Mouse (Mus musculus): ENCODE data around the gene Idh2. TPM values are rescaled to one million over a fixed set of nuclear protein-coding genes. Genes with fewer than 3 reads are reported as not detected.
"Not testable (repeated sequence)": the region's sequence is repeated elsewhere in the genome, so short reads cannot be mapped to it uniquely, and the experiment has no call there.

Gene Idh2
- total RNA-seq, 2 experiments from 2014 or later, result 148 to 188 TPM

GRCm38 (mm10) chr7:80060012-80060778 is 55.0 kb downstream of the Idh2 start:
- peak in 1 of 2 experiments; percentile 41 for DNase-seq

DNA sequence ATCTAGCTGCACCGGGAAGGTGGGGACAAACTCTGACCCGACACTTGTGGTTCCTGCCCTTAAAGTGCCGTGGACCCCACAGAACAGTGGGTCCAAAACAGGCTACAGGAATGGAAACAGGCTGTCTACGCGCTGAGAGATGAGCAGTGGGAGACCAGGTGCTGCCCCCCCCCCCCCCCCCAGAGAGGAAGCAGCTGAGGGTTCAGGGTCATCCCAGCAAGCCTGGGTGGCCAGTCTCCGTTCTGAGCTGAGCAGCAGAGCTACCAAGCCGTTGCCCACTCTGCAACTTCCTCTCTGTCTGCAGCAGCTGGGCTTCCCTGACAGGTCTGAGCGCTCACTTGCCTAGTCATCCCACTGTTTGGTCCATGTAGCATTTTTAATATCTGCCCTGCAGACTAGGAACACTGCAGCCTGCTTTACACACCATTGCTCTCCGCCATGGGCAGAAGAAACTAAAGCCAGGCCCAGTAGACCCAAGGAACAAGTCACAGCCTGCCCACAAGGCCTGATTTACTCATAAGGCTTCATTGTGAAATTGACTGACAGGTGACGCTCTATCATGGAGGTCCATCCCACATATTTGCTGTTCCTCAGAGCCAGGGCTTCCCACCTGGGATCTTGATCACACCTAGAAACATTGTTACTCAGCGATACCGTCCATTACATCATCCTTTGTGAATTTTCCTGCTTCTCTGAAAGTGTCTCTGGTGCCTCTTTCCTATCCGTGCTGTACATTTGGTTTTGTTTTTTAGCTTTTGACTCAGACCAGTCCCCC is 55.9 kb downstream of the Idh2 start:
- DNase-seq, result peak in 1 of 2 experiments; percentile 37

DNA sequence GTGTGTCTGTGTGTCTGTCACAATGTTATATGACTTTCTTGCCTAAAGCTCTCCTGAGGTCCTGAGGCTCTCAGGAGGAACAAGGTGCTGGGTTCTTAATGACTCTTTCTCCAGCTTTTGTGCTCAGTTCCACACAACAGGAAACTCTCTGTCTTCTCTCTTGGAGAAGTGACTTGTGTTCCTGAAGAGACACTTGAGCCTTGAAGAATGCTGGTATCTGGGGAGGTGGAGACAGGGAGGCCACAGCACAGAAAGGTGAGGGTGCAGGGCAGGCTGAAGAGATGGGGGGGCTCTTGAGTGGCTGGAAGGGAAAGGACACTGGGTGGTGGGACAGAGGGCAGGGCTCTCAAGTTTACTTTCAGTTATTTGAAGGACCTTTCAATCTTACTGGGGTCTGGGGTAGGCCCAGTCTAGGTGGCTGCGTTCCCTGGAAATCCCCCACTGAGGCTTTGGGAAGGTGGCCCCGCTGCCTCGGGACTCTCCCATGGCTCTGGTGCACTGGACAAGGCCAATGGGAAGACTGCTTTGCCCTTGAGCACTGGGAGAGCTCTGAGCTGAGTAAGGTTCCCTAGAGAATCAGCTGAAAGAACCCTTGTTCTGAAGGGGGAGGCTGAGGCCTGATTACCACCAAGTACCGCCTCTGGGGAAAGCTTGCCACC is 56.7 kb downstream of the Idh2 start:
- peak; percentile 47 to 53 for DNase-seq

GRCm38 (mm10) chr7:80057781-80058180 is 57.4 kb downstream of the Idh2 start:
- DNase-seq, result peak in 1 of 2 experiments; percentile 39

- DNase-seq, result peak; percentile 84
Measured at GRCm38 (mm10) chr7:80057002-80057691, 58.0 kb downstream of the Idh2 start.

DNA sequence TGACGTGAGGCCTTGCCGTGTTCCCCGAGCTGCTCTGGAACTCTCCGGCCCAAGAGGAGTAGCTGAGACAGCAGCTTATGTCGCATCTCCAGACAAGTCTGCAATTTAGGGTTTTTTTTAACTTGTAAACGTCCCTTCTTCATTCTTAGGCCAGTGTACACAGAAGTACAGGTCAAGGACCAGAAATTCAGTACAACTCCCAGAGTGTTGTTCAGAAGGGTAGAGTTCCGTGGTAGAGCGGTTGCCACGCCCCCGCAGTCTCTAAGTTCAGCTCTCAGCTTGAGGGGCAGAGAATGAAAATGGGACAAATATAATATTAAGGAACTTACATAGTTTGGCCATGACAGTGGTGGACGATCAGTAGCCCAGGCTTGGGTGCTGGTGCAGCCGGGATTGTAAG is 59.4 kb downstream of the Idh2 start:
- DNase-seq, result no peak

GRCm38 (mm10) chr7:80053147-80053546 is 62.0 kb downstream of the Idh2 start:
- DNase-seq, result no peak

DNA sequence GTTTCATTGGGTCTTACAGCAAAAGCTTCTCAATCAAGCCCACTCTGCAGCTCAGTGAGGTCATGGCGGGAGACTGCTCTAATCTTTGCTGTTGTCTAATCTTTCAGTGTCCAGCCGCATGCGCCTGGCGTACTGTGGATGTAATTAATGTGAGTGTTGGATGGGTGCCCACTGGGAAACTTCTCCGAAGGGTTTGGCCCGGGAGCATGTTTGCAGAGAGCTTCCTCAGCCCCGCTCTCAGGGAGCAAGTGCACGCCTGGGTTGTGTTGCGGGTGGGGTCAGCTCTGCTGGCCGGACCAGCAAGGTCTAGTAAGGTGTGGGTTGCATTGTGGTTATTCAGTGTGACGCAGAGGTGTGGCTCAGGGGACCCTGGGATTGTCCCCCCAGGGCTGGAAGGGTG is 62.9 kb downstream of the Idh2 start:
- DNase-seq, result peak; percentile 71 to 76

- DNase-seq, result no peak
Measured at GRCm38 (mm10) chr7:80051835-80052234, 63.4 kb downstream of the Idh2 start.

DNA sequence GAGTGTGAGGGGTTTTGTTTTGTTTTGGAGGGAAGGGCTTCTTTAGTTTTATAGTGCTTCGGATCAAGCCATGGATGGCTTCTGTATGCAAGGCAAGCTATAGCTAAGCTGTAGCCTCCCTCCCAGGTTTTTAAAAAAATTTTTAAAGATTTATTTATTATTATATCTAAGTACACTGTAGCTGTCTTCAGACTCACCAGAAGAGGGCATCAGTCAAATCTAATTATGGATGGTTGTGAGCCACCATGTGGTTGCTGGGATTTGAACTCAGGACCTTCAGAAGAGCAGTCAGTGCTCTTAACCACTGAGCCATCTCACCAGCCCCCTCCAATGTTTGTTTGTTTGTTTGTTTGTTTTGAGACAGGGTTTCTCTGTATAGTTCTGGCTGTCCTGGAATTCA is 64.8 kb downstream of the Idh2 start:
- not testable (repeated sequence) for DNase-seq

DNA sequence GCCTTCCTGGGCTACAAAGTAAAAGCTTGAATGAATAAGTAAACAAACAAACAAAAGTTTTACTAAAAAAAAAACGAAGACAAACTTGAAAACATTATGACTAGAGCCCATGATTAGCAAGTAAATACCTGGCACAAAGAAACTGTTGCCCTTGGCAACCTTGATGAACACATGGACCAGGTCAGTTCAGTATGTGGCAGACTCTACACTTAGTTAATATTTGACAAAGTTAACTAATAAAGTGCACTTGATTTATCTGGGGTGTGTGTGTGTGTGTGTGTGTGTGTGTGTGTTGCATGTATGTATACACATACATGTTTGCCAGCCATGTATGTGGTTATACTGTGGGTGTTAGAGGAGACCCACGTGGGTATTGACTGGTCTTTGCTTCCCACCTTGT is 65.4 kb downstream of the Idh2 start:
- no peak for DNase-seq

DNA sequence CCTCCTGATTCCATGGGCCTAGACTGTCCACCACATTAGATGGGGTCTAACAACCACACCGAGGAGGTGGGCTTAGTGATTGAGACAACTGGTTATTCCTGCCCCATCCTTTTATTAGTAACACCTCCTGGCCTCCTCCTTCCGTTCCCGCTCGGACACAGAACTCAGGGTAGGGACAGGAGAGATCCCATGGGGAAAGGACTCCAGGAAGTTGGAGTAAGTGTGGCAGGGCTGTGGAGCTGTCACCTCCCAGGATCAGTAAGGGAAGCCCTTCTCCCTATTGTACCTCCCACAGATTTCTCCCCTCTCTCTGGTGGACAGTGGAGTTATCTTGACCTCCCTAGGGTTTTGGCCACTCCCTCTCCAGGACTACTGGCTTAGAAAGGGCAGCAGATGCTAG is 68.2 kb downstream of the Idh2 start:
- no peak for DNase-seq

Other genes with a start within 250 kb of the Idh2 start
- 10 to 100 TPM; 25.8 to 30.7 TPM for gene Ap3s2, start 194.7 kb downstream of the Idh2 start, total RNA-seq (2021)
- 10 to 100 TPM; 15.2 to 21.2 TPM for gene Arpin, start 180.0 kb downstream of the Idh2 start, total RNA-seq (2021)
- gene Zfp710, start 90.6 kb downstream of the Idh2 start, total RNA-seq (2021), result 10 to 100 TPM; 14.2 to 15.5 TPM
- gene Sema4b, start 71.4 kb upstream of the Idh2 start, total RNA-seq (2021), result 10 to 100 TPM; 47.3 to 57.2 TPM
- 10 to 100 TPM; 65.1 to 70.1 TPM for gene Cib1, start 117.4 kb upstream of the Idh2 start, total RNA-seq (2021)
- gene Gdpgp1, start 117.5 kb upstream of the Idh2 start, total RNA-seq (2021), result 1 to 10 TPM; 3.8 to 3.9 TPM
- under 1 TPM; 0.59 to 0.83 TPM for gene Ttll13, start 131.0 kb upstream of the Idh2 start, total RNA-seq (2021)
- gene Ngrn, start 145.8 kb upstream of the Idh2 start, total RNA-seq (2021), result 10 to 100 TPM; 43.1 to 58.6 TPM
- 10 to 100 TPM; 19.1 to 31.5 TPM for gene Vps33b, start 154.3 kb upstream of the Idh2 start, total RNA-seq (2021)
- 10 to 100 TPM; 12.4 to 12.8 TPM for gene Prc1, start 179.1 kb upstream of the Idh2 start, total RNA-seq (2021)
- gene Rccd1, start 209.1 kb upstream of the Idh2 start, total RNA-seq (2021), result 10 to 100 TPM in 1 of 2 experiments, 1 to 10 TPM in 1; 8.9 to 12.0 TPM
- gene Unc45a, start 225.6 kb upstream of the Idh2 start, total RNA-seq (2021), result 10 to 100 TPM; 55.0 to 74.8 TPM
- gene Hddc3, start 227.7 kb upstream of the Idh2 start, total RNA-seq (2021), result 10 to 100 TPM; 30.0 to 40.7 TPM

Measured in adrenal gland, postnatal 36 days (tissue).